In the genomic region with DNA sequence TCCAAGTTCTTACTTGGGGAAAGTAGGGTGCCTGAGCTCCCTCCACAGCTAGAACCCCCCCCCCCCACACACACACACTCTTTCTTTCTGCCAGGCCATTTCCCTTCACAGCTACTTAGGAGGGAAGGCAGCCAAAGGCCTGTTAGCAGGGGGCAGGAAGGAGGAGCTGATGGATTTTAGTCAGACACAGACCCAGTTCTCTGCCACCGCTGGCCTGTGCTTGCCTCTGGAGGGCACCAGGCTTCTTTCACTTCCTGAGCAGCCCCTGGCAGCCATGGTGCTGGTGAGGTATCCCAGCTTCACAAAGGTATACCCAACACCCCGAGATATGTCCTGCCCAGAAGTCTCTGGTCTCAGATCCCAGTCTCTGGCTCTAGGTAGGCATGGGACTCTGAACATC, we compare ENCODE assay signal across 10 mouse cellular contexts. TPM values are rescaled to one million over a fixed set of nuclear protein-coding genes. Genes with fewer than 3 reads are reported as not detected.
DNase-seq lines count a peak whose midpoint lies in the region; ATAC-seq and TF ChIP-seq lines count a peak whose summit lies in the region.
"Had no signal": no experiment of that assay in that cellular context is flagged by ENCODE, and none has a peak within 500 bp of the region (broad histone marks: within the 10 kb centered on the region; RNA-seq: fewer than 3 reads in every experiment).

No protein-coding gene starts in this region.

- no peak overlapping the region for H3K4me3 ChIP-seq in heart, embryonic 12.5 days
- no peak overlapping the region for H3K4me3 ChIP-seq in liver, adult 2 months (ENCODE audit: insufficient read depth, low read depth, low read length)
- H3K4me3 ChIP-seq in liver, embryonic 12.5 days = no peak overlapping the region
- H3K4me3 ChIP-seq in embryonic facial prominence, embryonic 14.5 days (ENCODE audit: low read depth, low read length) = no peak overlapping the region
- H3K4me3 ChIP-seq in lung, postnatal 0 days (ENCODE audit: low read depth, low read length) = no peak overlapping the region
- H3K4me3 ChIP-seq: myocyte had no signal

- intact Hi-C loops in heart, postnatal 25 days (cut with DNase I) = loop anchor here (2.0 kb wide), 1 partner anchor 145 kb away; no protein-coding TSS in a partner anchor

- no peak overlapping the region for H3K27ac ChIP-seq in heart, embryonic 12.5 days (ENCODE audit: poor library complexity, severe bottlenecking)
- no peak overlapping the region for H3K27ac ChIP-seq in liver, adult 2 months (replicated peaks; ENCODE audit: insufficient read depth, low read depth, low read length)
- no peak overlapping the region for H3K27ac ChIP-seq in liver, embryonic 12.5 days
- 0 out of 2 replicates have a peak overlapping the region, but pooled peaks have one; percentile 45 for H3K27ac ChIP-seq in embryonic facial prominence, embryonic 14.5 days (replicated peaks; ENCODE audit: low read depth, low read length)
- peak overlapping the region; percentile 51; the same call in 1 of the 2 replicates for H3K27ac ChIP-seq in lung, postnatal 0 days (ENCODE audit: low read length)

- ATAC-seq in heart, embryonic 12.5 days (ENCODE audit: insufficient number of reproducible peaks, low FRiP score) = 0 out of 2 replicates have a peak, but pooled peaks have one; percentile 24
- ATAC-seq in liver, embryonic 12.5 days = no peak
- ATAC-seq in embryonic facial prominence, embryonic 14.5 days (ENCODE audit: low read depth) = no peak
- peak; percentile 65 for ATAC-seq in lung, postnatal 0 days
- ATAC-seq in erythroblast, adult 5-6 weeks (replicated peaks; ENCODE audit: low FRiP score, poor library complexity, severe bottlenecking) = no peak

- H3K4me1 ChIP-seq in heart, embryonic 12.5 days (replicated peaks) = peaks cover 12% of the 10 kb centered on the region; the same call in 1 of the 2 replicates
- no peaks in the 10 kb centered on the region for H3K4me1 ChIP-seq in liver, adult 2 months (ENCODE audit: control insufficient read depth, insufficient read depth, low read length)
- no peaks in the 10 kb centered on the region for H3K4me1 ChIP-seq in liver, embryonic 12.5 days
- peaks cover 36% of the 10 kb centered on the region for H3K4me1 ChIP-seq in embryonic facial prominence, embryonic 14.5 days (ENCODE audit: control insufficient read depth, insufficient read depth, low read length)
- no peaks in the 10 kb centered on the region for H3K4me1 ChIP-seq in lung, postnatal 0 days (ENCODE audit: insufficient read depth, low read depth, low read length)

- TF ChIP-seq POLR2A in liver, adult 2 months (IDR thresholded peaks at IDR 0.05; ENCODE audit: extremely low read depth, insufficient read depth, low read length) = no peak

- no peaks in the 10 kb centered on the region for H3K79me2 ChIP-seq in liver, adult 2 months (ENCODE audit: control insufficient read depth, insufficient read depth, low read length)

- TF ChIP-seq EP300 in lung, postnatal 0 days (IDR thresholded peaks at IDR 0.05) = no peak

- H3K36me3 ChIP-seq in heart, embryonic 12.5 days = no peaks in the 10 kb centered on the region
- no peaks in the 10 kb centered on the region for H3K36me3 ChIP-seq in liver, adult 2 months (ENCODE audit: control insufficient read depth, insufficient read depth, low read length)
- no peaks in the 10 kb centered on the region for H3K36me3 ChIP-seq in liver, embryonic 12.5 days
- H3K36me3 ChIP-seq in embryonic facial prominence, embryonic 14.5 days (ENCODE audit: control insufficient read depth, insufficient read depth, low read length) = no peaks in the 10 kb centered on the region
- H3K36me3 ChIP-seq in lung, postnatal 0 days (ENCODE audit: insufficient read depth, low read length) = no peaks in the 10 kb centered on the region
- H3K36me3 ChIP-seq: G1E had no signal

- no peak overlapping the region for H3K9ac ChIP-seq in heart, embryonic 12.5 days
- H3K9ac ChIP-seq in liver, adult 2 months (ENCODE audit: low read depth, low read length) = no peak overlapping the region
- H3K9ac ChIP-seq in liver, embryonic 12.5 days = no peak overlapping the region
- no peak overlapping the region for H3K9ac ChIP-seq in embryonic facial prominence, embryonic 14.5 days (ENCODE audit: low read depth, low read length)
- no peak overlapping the region for H3K9ac ChIP-seq in lung, postnatal 0 days (replicated peaks; ENCODE audit: low read depth)

- peaks cover 9% of the 10 kb centered on the region for H3K27me3 ChIP-seq in heart, embryonic 12.5 days (replicated peaks)
- no peaks in the 10 kb centered on the region for H3K27me3 ChIP-seq in liver, adult 2 months (ENCODE audit: control insufficient read depth, insufficient read depth, low read length)
- H3K27me3 ChIP-seq in liver, embryonic 12.5 days (replicated peaks) = no peaks in the 10 kb centered on the region
- no peaks in the 10 kb centered on the region for H3K27me3 ChIP-seq in embryonic facial prominence, embryonic 14.5 days (replicated peaks; ENCODE audit: control insufficient read depth, insufficient read depth, low read length)
- no peaks in the 10 kb centered on the region for H3K27me3 ChIP-seq in lung, postnatal 0 days (replicated peaks; ENCODE audit: insufficient read depth, low read length)

- no peak overlapping the region for H3K4me2 ChIP-seq in heart, embryonic 12.5 days
- no peak overlapping the region for H3K4me2 ChIP-seq in liver, embryonic 12.5 days
- no peak overlapping the region for H3K4me2 ChIP-seq in embryonic facial prominence, embryonic 14.5 days (ENCODE audit: low read depth, low read length)
- no peak overlapping the region for H3K4me2 ChIP-seq in lung, postnatal 0 days (replicated peaks; ENCODE audit: low read depth, low read length)

- 0 out of 2 replicates have a peak, but pooled peaks have one; percentile 8 for TF ChIP-seq CTCF in liver, adult 2 months (IDR thresholded peaks at IDR 0.05; ENCODE audit: low read depth, low read length)
- peak; percentile 61 for TF ChIP-seq CTCF in lung, postnatal 0 days (IDR thresholded peaks at IDR 0.05)

- DNase-seq in heart, postnatal 25 days (ENCODE audit: low spot score) = no peak
- DNase-seq in liver, adult 2 months (ENCODE audit: extremely low read depth, low read depth, low spot score) = no peak
- peak; percentile 56 for DNase-seq in embryonic facial prominence, embryonic 14.5 days (ENCODE audit: low spot score)
- DNase-seq in lung, postnatal 0 days (ENCODE audit: low spot score) = peak; percentile 75
- DNase-seq in T-cell, adult 2 months (ENCODE audit: low spot score) = no peak

- 49% methylated on average over 2 of the region's 2 CpGs for WGBS in heart, embryonic 12.5 days
- WGBS in liver, adult 2 months = 52% methylated on average over 2 of the region's 2 CpGs
- WGBS in liver, embryonic 12.5 days (ENCODE audit: insufficient replicate concordance) = 17% methylated on average over 2 of the region's 2 CpGs
- WGBS in embryonic facial prominence, embryonic 14.5 days = 44% methylated on average over 2 of the region's 2 CpGs
- WGBS in lung, postnatal 0 days = 22% methylated on average over 2 of the region's 2 CpGs

- H3K9me3 ChIP-seq in heart, embryonic 12.5 days (replicated peaks) = no peaks in the 10 kb centered on the region
- H3K9me3 ChIP-seq in liver, embryonic 12.5 days (replicated peaks) = no peaks in the 10 kb centered on the region
- H3K9me3 ChIP-seq in embryonic facial prominence, embryonic 14.5 days (ENCODE audit: control insufficient read depth, low read length) = no peaks in the 10 kb centered on the region
- H3K9me3 ChIP-seq in lung, postnatal 0 days (ENCODE audit: low read length) = no peaks in the 10 kb centered on the region

RNA-seq across cellular contexts. Expression of a gene that starts 22.4 kb away (rescaled TPM):
- 7.4 and 7.5 TPM in 2 replicates for polyA plus RNA-seq in heart, embryonic 12.5 days (2016; fragmentation: Nextera tagmentation; extraction: Ambion mirVana)
- 10 to 100 TPM; 19.1 to 20.0 TPM for total RNA-seq in heart, postnatal 25 days (2021)
- total RNA-seq in liver, adult 2 months (2014; rRNA removed) = 1.4 and 2.1 TPM in 2 replicates
- 2.3 and 2.6 TPM in 2 replicates for polyA plus RNA-seq in liver, adult 2 months (2012; rRNA removed)
- polyA plus RNA-seq in liver, embryonic 12.5 days (2016; fragmentation: Nextera tagmentation; extraction: Ambion mirVana) = 4.2 and 4.4 TPM in 2 replicates
- 24.6 and 25.7 TPM in 2 replicates for polyA plus RNA-seq in embryonic facial prominence, embryonic 14.5 days (2014; fragmentation: Nextera tagmentation; extraction: Ambion mirVana)
- polyA plus RNA-seq in lung, postnatal 0 days (2015; fragmentation: Nextera tagmentation; extraction: Ambion mirVana) = 28.4 and 29.4 TPM in 2 replicates
- not detected in 2 replicates for total RNA-seq in erythroblast, adult 5-6 weeks (2015; ENCODE audit: low replicate concordance)
- 0.09 and 0.28 TPM in 2 replicates for total RNA-seq in erythroblast, adult 5-6 weeks (2017; ENCODE audit: low replicate concordance)
- polyA plus RNA-seq: G1E had no signal

Comparison
In these comparisons a context has a peak if more than half of its experiments do, and no peak if none do; other contexts are left out.
1. ATAC-seq: peak in heart, embryonic 12.5 days (single experiment) and lung, postnatal 0 days (single experiment); none in liver, embryonic 12.5 days (single experiment), embryonic facial prominence, embryonic 14.5 days (single experiment) and erythroblast, adult 5-6 weeks (single experiment).
2. H3K27ac ChIP-seq: peak in embryonic facial prominence, embryonic 14.5 days (single experiment) and lung, postnatal 0 days (single experiment); none in heart, embryonic 12.5 days (single experiment), liver, adult 2 months (single experiment) and liver, embryonic 12.5 days (single experiment).
3. DNase-seq: peak in embryonic facial prominence, embryonic 14.5 days (single experiment) and lung, postnatal 0 days (single experiment); none in heart, postnatal 25 days (single experiment), liver, adult 2 months (single experiment) and T-cell, adult 2 months (single experiment).